Mouse (Mus musculus) kidney, postnatal 25 days (tissue): ENCODE data around the gene Lypd3.

ENCODE experiments used
- DNase-seq, 2 experiments: peaks; one replicate each; pipeline ENCODE4 v3.0.0; 2021; ENCODE audit warnings: mixed read lengths in 2 of 2

Lypd3 gene

DNA sequence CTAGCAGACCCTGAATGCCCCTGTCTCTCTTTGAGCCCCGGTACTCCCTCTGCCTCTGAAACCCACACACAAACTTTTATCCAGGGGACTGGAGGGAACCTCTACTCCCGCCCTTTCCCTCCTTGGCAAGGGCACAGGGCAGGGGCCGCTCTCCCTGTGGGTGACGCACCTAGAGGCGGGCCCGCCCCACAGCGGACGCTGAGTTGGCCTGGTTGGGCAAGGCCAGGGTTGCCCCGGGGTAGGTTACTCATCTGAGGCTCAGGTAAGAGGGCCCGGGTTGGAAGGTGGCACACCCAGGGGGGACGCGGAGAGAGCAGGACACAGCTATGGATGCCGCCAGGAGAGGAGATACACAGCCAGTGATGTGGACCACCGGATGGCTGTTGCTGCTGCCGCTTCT, at the start of gene Lypd3:
Gene Lypd3, plus strand, starts transcription at position 287 of the 400 bp plus-strand sequence.
- no peak for DNase-seq

DNA sequence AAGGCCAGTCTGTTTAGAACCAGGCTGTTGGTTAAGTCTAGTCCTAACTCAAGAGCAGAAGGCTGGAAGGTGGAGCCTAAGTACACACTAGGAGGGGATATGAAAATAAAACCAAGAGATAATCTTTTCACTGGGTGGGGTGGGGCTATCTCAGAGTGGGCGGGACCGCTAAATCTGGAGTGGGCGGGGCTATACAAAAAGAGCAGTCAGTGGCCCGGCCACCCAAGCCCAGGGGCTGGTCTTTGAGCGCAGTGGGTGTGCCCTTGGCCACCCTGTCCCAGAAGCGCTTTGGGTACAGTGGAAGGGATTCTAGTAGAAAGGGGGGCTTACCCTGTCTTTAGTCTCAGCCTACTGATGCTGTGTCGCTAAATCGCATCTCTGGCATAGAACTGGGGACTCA, 49.5 kb upstream of the Lypd3 start:
- DNase-seq = no peak

DNA sequence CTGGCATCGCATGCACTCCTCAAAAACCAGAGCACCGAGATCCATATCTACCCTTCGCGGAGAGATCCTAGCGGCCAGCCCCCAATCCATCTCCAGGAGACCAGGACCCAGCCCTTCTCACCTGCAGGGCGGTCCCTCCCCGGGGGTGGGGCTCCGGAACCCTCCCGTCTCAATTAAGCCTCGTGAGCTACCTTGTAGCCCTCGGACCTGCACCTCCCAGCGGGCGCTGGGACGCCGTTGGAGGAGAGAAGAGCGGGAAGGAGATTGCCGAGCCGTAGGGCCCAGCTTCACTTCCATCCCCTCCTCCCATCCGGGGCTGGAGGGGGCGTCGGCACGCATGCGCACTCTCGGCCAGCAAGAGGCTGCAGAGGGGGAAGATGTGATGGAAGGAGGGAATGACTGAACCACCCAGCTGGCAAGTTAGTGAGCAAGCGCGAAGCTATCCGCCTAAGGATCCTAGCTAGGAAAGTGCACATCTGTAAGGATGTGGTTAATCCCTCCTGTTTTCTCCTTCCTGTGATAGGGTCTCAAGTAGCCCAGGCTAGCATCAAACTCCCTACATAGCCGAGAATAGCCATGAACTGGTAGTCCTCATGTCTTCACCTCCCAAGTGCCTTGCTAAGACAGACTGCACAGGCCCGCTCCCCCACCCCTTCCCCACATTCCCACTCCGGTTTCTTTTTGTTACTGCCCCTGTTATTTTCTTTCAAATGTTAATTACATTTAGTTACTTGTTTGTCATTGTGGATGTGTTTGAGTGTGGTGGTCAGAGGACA, 48.8 kb upstream of the Lypd3 start, which contains the start of the genes Ethe1 and Zfp575:
Gene Ethe1, plus strand, starts transcription at position 214 of the 776 bp plus-strand sequence.
Gene Zfp575, minus strand, starts transcription at position 312 of the 776 bp plus-strand sequence.
- DNase-seq = peak; percentile 42 to 66

DNA sequence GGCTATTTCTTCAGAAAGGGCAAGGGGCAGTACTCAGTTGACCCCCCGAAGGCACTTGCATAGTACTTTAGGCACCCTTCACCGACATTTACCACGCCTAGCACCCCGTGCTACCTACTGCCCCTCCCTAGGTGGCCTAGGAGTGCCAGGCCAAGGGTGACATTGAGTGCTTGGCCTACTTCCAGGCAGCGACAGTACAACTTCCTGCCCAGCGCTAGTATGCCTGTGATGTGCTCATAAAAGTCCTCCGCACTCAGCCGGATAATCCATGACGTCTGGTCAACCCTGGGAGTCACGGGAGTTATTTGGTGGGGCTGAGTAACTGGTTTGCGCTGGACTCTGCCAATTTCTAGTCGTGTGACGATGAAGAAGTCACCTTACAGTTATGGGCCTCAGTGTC, 48.0 kb upstream of the Lypd3 start:
- peak; percentile 82 to 91 for DNase-seq

DNA sequence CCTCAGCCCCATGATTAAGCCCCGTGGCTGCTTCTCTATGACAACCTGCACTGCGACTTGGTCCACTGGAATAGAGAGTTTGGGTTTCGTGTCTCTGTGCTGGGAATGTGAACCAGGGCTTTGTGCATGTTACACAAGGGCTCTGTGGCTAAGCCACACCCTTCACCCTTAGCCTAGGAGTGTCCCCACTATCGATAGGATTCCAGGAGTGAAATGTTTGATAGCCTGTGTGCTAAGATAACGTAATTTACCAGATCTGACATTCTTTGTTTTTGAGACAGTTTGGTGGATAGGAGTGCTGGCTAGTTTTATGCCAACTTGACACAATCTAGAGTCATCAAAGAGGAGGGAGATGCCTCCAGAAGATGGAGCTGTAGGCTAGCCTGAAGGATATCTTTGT, 44.6 kb upstream of the Lypd3 start:
- no peak for DNase-seq

DNA sequence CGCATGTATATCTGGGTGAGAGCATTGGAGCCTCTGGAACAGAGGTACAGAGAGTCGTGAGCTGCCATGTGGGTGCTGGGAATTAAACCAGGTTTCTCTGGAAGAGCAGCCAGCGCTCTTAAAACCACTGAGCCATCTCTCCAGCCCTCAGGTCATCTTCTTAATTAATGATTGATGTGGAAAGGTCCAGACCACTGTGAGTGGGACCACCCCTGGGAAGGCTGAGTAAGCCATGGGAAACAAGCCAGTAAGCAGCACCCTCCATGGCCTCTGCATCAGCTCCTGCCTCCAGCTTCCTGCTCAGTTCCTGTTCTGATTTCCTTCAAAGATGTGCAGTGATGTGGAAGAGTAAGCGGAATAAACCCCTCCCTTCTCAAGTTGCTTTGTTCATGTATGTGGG, 44.2 kb upstream of the Lypd3 start:
- peak in 1 of 2 experiments; percentile 64 for DNase-seq

DNA sequence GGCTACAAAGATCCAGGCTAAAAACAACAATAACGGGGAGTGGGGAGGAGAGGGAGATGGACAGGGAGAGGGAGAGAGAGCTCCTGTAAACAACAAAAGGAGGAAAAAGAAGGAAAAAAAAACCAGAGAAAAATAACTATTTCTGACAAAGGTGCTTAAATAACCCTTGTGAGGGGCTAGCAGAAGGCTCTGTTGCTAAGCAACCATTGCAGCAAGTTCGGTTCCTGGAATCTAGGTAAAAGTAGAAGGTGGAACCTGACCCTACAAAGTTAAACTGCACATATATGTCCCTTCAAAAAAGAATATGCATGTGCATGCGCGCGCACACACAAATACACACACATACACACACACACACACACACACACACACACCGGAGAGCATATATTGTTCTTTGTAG, 43.6 kb upstream of the Lypd3 start:
- no peak for DNase-seq

DNA sequence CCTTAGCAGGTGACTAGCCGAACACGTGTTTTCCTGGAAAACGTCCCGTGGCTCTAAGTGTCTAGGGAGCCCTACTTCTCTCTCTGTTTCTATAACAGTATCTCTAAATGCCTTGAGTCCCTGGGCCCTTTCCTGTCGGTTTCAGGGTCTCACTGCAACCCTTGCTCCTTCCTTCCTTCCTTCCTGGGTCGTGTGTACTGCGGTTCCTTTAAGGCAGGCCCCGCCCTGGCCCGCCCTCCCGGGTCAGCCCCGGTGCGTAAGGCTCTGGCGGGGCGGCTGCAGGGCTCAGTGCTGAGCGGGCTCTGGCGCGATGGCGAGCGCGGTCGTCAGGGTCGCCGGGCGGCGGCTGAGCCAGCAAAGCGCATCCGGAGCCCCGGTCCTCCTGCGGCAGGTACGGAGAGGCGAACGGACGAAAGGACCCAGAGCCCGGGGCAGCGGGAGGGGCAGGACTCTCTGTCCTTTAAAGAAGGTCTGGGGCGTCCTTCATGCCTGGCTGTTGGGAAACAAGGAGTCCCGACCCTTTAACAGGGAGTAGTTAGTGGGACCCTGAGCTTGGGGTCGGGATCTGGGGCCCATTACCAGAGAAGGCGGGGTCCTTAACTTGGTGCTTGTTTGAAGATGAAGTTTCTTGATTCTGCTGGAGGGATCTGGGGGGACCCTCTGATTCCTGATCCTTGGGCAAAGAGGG, 42.6 kb upstream of the Lypd3 start:
- peak; percentile 83 to 88 for DNase-seq

DNA sequence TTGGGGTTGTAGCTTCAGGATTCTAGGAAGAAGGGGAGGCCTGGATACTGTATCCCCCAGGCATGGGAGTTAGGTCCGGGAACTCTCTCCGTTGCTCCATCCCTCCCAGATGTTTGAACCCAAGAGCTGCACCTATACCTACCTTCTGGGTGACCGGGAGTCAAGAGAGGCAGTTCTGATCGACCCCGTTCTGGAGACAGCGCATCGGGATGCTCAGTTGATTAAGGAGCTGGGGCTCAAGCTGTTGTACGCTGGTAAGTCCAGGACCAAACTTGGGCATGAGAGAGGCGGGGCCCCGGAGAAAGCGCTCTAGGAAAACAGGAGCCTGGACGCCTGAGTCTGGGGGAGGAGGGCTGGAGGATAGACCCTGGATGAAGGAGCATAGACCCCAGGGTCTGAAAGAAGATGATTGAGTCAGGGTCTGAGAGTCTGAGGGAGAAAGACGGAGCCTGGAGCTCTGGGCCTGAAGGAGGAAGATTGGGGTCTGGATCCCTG, 42.0 kb upstream of the Lypd3 start:
- peak in 1 of 2 experiments; percentile 16 for DNase-seq

DNA sequence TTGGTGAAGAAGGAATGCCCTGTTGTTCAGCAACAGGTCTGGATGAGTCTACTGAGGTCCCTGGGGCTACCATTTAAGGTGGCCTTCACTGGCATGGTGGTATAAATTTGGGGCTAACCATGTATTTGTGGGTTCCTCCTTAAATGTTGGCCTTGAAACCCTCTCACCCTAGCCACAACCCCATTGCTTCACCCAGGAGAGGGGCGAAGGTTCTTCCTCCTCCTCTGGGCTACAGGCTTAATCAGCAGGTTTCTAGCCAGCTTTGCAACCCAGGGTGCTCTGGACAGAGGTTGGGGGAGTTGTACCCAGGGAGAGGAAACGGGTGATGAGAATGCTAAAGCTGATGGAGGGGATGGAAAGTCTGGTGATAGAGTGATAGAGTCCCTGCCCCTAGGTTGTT, 40.9 kb upstream of the Lypd3 start:
- peak; percentile 33 to 66 for DNase-seq

DNA sequence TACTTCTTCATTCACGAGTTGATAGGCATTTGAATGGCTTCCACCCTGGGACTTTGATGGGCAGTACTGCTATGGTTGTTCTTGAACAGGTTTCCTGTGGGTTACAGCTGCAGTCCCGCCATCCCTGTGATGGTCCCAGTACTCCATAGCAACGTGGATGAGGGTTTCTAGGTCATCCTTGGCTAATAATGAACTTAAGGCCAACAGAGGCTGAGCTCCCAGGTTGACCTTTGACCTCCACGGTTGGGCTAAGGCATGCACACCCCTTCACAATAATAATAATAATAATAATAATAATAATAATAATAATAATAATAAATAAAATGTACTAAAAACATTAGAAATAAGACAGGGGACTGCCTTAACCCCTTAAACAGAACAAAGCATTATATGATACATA, 38.2 kb upstream of the Lypd3 start:
- peak; percentile 45 to 47 for DNase-seq

DNA sequence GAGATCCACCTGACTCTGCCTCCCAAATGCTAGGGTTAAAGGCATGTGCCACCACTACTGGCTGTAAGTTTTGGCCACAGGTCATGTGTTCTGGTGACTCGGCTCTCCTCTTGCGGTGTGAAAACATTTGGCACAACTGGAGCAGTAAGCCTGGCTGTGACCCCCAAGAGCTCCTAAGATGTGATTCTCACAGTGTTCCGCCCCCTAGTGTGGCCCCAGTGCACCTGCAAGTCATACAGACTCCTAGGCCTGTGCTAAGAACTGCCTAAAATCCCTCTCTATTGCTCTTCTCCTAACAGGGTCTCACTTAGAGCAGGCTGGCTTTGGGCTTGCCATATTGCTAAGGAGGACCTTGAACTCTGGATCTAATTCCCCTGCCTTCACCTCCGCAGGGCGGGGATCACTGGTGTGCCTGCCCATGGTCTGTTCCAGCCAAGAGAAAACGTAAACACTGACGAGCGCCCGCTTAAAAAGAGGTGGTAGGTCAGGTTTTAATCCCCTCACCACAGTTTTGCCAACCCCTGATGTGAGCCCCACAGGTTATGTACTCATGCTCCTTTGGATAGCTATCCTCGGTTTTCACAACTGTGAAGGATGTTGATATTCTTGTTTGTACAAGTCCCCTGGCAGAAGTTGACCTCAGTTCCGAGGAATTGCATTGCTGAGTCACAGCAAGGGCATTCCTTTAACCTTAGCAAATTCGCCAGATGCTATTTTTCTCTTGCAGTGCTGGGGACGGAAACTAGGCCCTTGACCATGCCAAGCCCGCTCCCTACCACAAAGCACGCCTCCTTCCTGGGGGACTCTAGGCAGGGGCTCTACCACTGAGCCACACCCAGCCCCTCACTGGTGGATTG, 36.9 kb upstream of the Lypd3 start:
- no peak for DNase-seq

DNA sequence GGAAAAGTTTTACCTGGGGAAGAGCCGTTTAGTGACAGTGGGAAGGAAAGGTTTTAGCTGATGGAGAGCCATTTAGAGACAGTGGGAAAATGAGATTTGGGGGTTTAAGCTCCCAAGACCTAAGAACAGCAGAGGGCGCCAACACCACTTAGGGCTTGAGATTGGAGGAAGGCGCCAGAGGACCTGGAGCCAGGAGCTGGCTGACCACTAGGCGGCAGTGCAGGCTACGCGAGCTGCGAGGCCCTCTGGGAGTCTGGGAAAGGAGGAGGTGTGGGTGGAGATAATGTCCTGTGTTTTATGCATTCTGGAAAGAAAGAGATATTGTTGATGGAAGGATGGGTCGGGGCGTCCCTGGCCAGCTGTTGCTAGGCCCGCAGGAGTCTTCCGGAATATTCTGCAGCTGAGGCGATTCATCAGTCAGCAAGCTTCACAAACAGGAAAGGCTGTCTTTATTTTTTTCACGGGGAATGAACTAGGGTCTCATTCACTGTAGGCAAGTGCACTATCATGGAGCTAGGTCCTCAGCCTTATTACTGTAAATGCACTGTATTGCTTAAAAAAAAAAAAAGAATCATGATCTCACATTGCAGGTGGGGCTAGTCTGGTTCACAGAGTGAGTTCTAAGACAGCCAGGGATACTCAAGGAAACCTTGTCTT, 35.3 kb upstream of the Lypd3 start:
- DNase-seq = peak; percentile 95 to 99

DNA sequence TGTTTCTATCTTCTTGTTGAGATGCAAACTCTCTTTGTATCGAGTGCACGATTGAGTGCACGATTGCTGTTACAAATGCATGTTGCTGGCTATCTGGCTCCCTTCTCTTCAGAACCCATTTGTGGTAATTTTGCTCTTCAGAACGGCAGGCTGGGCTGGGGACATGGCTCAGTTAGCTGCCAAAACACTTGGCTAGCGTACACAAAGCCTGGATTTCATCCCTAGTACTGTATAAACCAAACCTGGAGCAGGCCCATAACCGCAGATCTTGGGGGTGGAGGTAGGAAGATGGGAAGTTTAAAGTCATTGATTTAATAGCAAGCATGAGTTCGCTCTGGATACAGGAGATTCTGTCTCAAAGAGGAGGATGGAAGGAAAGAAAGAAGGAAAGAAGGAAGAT, 30.8 kb upstream of the Lypd3 start:
- no peak for DNase-seq

DNA sequence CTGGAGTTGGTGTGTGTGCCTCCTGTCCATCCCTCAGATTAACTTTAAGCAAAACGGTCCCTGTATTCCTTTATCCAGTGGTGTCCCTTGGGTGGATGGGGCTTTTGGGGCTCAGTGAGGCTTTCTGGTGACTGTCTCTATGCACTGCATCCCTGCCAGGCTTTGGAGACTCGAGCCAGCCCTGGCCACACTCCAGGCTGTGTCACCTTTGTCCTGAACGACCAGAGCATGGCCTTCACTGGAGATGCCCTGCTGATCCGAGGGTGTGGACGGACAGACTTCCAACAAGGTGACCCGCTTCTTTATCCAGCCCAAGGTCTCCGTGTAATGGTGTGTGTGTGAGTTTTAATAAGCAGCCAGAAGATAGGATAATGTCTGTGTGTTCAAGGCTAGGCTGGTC, 30.3 kb upstream of the Lypd3 start:
- peak; percentile 55 to 67 for DNase-seq

DNA sequence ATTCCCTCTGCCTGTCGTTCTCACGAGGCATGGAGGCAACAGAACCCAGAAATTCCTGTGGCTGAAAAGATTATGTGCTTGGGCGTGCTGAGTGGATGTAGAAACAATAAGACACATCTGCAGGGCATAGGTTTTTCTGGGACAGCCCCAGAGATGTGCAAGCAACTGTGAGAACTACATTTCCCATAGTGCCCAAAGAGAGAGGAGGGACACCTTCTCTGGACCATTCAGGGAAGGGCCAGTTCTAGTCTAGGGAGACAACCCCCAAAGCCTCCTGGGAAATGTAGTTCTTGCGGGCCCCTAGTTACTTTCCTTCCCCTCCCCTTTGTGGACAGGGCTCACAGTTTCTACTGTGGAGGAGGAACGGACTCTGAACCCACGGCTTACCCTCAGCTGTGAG, 28.3 kb upstream of the Lypd3 start:
- peak; percentile 71 to 86 for DNase-seq

DNA sequence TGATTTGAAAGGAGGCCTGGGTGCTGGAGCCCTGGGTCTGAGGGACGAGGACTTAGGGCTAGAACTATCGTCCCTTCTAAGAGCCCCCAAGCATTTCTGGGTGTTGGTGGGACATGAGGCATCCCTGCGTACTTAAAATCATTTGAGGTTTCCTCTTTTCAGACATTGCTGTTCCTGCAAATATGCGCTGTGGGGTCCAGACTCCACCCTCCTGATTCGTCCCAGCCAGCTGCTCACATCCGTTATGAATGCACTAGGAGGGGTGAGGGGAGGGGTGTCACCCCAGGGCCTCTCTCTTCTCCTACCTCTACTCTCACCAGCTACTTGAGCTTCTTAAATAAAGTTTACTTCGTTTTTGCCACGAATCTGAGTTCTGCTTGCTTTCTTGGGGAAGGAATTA, 27.8 kb upstream of the Lypd3 start:
- DNase-seq = no peak

DNA sequence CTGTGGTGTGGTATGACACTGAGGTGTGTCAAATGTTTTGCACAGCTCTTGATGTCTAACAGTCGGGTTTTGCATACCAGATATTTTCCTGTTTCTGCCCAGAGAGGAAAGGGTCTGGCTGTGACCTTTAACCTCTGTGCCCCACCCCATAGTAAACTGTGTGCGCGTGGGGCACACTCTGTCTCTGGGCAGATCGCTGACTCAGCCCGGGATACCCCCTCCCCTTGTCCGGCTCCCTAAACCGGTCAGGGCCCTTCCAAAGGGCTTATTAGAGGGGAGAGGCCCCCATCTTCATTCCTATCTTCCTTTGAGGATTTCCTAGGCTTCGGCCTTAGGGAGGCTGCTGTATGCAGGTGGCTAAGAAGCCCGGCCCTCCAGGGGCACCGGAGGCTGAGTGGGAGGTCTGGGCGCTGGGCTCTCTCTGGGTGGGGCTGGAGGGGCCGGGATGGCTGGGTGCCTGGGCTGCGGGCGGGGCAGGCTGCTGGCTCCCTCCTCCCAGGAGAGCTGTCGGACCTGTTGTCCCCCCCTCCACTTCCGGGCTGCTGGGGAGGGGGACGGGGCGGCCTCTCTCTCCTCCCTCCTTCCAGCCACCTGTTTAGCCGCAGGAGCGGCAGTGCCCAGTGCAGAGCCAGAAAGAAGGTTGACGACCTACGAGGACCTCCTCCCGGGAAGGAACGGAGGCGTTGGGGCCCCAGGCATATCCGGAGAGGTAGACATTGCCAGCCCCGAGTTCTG, 26.0 kb upstream of the Lypd3 start, which contains the start of gene Phldb3:
Gene Phldb3, plus strand, starts transcription at position 620 of the 735 bp plus-strand sequence.
- DNase-seq = peak; percentile 42 to 82

DNA sequence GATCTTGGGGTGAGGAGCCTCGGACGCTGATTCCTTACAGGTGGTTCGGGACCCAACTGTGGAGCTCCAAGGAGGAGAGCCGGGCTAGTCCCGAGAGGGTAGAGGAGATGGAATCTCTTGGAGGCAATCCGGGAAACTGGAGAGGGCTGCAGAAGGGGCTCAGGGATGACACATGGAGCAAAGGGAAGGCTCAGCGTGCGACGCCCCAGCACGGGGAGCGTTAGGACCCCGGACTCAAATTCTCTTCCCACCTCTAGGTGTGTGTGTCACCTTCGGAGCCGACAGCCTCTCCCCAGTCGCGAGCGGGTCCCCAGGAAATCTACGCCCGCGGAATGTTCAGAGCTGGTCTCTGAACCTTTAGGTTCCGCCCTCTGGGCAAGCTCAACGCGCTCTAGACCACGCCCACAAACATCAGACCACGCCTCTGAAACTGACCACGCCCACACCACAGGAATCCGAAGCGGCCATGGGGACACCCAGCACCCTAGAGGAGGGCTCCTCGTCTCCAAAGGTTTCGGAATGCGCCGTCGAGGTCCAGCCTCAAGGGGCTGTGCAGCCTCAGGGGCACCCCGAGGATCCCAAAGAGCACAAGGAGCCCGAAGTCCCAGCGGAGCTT, 25.4 kb upstream of the Lypd3 start:
- peak; percentile 92 to 97 for DNase-seq

DNA sequence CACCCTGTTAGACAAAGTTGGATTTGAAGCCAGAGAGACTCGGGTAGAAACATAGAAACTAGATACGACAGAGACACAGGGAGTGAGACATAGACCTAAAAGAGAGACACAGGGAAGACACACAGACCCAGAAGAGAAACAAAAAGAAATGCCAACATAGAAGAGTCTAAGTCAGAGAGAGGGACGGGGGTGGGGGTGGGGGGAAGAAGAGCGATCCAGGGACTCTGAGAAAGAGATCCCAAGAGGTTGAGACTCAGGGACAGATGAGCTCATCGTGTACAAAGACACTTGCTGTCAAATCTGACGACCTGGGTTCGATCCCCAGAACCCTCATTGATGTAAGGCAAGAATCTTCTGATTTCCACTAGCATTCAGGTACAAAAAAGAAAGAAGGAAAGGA, 24.6 kb upstream of the Lypd3 start:
- DNase-seq = no peak

DNA sequence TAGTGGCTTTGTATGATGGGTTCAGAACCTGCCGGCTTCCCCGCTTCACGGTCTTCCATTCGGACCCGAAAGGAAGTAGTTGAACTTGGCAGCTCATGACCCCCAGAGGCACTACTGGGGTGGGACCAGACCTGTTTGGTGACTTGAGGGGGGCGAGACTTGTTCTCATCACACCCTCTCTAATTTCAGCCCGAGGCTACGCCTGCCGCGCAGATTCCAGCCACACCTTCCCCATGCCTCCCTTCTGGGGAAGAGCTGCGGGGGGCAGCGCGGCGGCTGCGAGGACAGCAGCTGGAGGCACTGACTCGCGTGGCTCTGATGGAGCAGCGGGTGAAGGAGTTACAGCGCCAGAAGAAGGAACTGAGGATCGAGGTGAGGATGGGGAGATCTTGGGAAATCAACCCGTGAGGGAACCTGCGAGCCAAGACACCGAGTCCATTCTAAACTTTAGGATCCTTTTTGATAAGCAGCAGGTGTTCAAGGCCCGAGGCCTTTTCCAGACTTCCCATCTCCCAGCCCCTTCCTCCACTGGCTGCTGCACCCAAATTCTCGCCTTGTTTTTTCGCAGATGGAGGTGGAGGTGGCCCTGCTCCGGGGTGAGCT, 23.9 kb upstream of the Lypd3 start:
- DNase-seq = no peak
